Mouse (Mus musculus): Measurements from ENCODE around the gene Enox1.

GRCm38 (mm10) chr14:77255201-77255600 lies 98.6 kb downstream of the Enox1 start:
- TF ChIP-seq CTCF (IDR thresholded peaks at IDR 0.05) (no peak), EP300 (IDR thresholded peaks at IDR 0.05; ENCODE audit: insufficient read depth, low read depth, low read length) (no peak)
